Mouse (Mus musculus) cortical plate, adult 2 months (tissue): ENCODE measurements around the gene Tbc1d30.

ENCODE experiments used
- CTCF ChIP-seq: fragments of 200-500 bp; IDR thresholded peaks from 2 replicates; pipeline ENCODE4 v1.5.1; 2011; ENCODE audit warnings: mild to moderate bottlenecking, control low read depth, low read length; ENCODE audit not compliant: insufficient read depth; ENCODE audit errors: extremely low read depth
- POLR2A ChIP-seq: fragments of 200-500 bp; IDR thresholded peaks from 2 replicates; pipeline ENCODE4 v1.6.1; 2011; ENCODE audit warnings: mild to moderate bottlenecking, low read length, control low read depth; ENCODE audit not compliant: insufficient read depth; ENCODE audit errors: extremely low read depth

DNA sequence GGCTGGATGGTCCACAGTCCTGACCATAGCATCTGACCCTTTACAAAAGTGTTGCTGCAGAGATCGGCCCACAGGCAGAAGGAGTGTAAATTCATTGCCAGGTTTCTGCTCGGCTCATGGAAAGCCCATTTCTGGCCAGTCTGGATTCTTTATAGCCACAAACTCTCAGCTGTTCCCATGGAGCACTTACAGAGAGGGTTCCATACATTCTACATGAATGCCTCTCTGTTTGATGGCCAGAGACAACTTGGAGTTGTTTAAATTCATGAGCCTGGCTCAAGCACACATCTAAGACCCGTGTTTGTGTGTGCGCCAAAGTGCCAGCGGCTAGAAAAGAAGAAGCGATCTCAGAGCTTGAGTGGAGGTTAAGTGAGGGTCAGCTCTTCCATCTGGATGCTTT, 43.2 kb upstream of the Tbc1d30 start:
- TF ChIP-seq POLR2A (no peak), CTCF (no peak)
